Mouse (Mus musculus): Measurements from ENCODE around the gene Zfp768.
"Not testable (repeated sequence)": the region's sequence is repeated elsewhere in the genome, so short reads cannot be mapped to it uniquely, and the experiment has no call there.

Gene Zfp768

DNA sequence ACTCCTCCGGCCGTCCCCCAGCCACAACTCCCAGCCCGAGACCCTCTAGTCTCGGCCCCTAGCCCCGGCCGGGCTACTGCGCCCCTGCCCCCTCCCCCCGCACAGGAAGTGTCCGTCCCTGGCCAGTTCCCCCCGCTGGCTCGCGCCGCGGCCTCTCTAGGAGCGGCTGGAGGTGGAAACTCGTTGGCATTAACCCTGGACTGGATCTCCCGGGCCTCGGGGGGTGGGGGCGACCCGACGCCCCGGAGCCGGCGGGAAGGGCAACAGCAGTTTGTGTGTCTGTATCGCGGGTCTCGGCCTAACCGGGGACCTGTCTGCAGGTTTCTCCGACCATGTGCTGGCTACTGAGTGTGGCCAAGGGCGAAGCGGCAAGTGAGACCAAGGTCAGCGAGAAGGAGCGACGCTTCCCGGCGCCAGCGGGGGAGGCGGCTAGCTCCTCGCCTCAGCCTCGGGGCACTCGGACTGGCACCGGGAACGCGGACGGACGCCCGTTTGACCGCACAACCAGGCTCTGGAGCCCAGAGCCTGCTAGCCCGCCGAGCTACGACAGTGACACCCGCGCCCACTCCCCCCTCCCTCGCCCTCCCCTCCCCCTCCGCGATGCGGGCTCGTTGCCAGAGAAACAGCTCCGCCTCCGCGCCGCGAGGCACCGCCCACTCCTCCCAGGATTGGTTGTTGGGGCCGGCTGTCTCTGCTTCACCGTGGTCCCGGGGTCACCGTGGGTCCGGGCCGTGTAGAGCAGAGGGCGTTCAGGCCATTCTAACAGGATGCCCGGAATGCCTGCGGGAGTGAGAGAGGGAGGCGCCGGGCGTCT lies at the start of gene Zfp768:
Gene Zfp768 (minus strand): TSS at position 78 of the 814 bp plus-strand sequence.
- in situ Hi-C loops (cut with MboI, MseI), result no loop called here

DNA sequence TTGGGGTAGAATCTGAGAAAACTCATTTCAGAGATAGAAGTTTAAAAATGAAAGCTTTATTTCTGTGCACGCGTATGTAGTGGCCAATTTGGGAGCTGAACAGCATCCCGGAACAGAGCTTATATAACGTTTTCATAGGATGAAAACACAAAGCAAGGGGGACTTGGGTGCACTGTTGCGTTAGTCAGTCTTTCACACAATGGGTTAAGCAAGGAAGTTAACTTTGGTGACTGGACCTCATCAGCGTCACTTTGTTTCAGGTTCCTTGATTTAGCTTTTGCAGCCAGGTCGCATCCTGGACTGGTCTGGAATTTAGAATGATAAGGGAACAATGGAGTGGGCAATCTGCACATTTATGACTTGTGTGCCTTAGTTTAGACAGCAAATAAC lies 48.5 kb upstream of the Zfp768 start:
- in situ Hi-C loops (cut with MboI, MseI), result no loop called here

DNA sequence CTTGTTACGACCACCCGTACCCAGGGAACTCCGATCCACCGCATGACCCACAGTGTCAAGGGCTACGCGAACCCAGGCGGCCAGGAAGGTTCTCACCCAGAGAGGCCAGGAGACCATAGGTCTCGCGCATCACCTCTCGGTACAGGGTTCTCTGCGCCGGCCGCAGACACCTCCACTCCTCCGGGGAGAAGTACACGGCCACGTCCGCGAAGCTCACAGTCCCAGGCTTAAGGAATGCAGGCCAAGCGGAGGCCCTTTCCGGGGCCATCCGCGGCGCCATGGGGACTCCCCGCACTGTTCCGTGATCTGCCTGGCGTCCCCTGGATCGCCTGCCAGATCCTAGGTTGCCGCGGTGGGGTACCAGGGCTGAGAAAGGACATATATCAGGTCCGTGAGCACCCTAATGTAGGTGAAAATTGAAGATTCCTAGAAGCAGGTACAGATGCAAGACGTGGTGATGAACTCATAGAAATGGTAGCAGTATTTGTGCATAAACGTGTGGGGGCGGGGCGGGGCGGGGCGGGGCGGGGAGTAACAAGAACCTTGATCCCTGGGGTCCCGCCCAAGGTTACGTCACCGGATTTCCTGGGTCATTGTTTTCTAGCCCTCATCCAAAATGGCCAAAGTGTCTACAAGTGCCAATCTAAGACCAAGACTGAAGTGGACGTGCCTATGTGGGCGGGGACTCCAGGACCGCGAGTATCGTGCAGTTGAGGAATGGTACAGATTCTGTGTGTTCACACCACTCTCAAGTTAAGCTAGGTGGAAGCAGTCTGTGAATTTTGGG lies 48.0 kb upstream of the Zfp768 start, which contains the start of gene E430018J23Rik:
Gene E430018J23Rik (minus strand): TSS at position 473 of the 787 bp plus-strand sequence.
- in situ Hi-C loops (cut with MboI, MseI), result no loop called here

DNA sequence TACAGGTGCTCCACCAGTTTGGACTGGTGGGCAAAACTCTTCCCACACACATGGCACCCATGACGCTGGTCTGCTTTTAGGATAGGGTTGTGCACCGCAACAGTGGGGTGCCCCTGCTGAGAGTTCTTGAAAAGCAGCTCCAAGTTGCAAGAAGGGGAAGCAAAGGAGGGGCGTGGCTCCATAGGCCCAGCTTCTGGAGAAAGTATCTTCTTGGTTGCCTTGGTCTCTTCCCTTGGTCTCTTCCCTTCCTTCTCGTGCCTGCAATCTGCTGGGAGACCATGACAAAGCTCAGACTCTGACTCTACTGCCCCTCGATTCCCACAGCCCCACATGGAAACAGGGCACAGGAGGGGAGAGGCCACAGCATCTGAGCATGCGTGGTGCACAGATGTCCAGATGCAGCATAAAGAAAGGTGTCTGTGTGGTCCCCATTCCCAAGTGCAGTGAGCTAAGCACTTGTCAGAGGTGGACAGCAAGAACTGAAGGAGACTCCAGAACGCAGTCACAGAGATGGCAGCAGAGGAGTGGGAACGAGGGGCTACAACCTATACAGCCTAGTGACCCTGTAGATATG lies 46.9 kb upstream of the Zfp768 start:
- in situ Hi-C loops (cut with MboI, MseI), result no loop called here

DNA sequence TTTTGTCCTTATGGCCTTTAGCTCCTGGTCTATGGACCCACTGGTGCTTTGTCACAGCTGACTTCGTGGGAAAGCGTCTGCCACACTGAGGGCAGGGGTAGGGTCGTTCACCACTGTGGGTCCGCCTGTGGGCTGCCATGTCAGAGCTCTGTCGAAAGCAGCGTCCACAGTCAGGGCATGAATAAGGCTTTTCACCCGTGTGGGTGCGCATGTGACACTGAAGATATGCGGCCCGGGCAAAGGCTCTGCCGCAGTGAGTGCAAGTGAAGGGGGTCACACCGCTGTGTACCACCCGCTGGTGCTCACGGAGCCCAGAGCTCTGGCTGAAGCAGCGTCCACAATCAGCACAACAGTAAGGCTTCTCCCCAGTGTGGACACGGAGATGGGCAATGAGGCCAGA lies 46.1 kb upstream of the Zfp768 start:
- in situ Hi-C loops (cut with MboI, MseI), result no loop called here

DNA sequence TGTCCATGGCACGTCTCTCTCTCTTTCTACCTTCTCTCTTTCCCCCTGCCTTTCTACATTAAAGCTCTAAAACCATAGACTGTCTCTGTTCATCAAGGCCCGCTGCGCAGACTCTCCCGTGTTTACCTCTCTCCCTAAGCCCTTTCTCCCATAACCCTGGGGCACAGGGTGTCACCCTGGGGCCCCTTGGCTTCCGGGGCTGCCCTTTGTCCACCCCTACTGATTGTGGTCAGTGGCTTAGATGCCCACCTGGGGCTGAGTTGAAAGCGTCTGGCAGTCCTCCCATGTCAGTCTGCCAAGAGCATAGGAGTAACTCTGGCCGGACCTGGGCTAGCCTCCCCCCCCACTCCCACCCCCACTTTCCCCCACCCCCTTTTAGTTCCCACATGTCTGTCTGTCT lies 44.9 kb upstream of the Zfp768 start:
- in situ Hi-C loops (cut with MboI, MseI), result no loop called here

DNA sequence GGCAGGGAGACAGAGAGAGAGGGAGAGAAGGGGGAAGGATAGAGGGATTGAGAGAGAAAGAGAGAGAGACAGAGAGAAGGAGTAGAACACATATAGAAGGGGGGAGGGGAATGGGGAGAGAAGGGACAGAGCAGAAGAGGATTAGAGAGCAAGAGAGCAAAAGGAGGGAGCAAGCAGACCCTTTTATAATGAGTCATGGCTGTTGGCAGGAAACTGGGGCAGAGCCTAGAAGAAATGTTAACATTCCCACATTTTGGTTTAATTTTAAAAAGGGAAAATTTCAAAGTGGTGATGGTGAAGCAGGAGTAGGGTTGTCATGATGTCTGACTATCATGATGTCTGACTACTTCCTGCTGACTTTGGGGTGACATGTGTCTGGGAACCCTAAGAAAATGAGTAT lies 42.8 kb upstream of the Zfp768 start:
- in situ Hi-C loops (cut with MboI, MseI), result not testable (repeated sequence)

DNA sequence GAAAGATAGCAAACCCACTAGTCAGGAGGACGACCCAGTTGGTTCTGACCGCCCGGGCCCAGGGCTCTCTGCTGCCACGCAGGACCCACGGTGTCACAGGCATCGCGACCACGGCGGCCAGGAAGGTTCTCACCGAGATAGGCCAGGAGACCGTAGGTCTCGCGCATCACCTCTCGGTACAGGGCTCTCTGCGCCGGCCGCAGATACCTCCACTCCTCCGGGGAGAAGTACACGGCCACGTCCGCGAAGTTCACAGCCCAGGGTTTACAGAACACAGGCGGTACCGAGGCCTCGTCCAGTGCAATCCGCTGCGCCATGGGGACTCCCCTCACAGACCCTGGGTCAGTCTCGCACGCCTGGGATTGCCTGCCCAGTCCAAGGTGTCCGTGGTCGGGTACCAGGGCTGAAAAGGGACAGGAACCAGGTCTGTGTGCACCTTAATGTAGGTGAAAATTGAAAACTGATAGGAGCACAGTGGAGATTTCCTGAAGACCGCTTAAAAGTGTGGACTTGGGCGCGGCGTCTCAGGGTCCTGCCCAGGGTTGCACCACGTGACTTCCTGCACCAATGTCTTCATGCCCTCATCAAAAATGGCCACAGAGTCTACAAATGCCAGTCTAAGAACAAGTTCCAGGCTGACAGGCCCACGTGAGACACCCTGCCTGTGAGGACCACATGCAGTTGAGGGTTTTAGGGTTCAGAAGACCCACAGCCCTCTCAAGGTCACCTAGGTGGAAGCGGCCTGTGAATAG lies 41.4 kb upstream of the Zfp768 start, which contains the start of gene 9130019O22Rik:
Gene 9130019O22Rik (minus strand): TSS at position 526 of the 752 bp plus-strand sequence.
- in situ Hi-C loops (cut with MboI, MseI), result no loop called here

DNA sequence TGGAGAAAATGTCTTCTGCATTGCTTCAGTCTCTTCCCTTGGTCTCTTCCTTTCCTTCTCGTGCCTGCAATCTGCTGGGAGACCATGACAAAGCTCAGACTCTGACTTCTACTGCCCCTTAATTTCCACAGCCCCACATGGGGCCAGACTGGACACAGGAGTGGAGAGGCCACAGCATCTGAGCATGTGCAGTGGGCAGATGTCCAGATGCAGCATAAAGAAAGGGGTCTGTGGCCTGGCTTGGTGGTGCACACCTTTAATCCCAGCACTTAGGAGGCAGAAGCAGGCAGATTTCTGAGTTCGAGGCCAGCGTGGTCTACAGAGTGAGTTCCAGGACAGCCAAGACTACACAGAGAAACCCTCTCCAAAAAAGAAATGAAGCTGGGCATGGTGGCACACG lies 40.2 kb upstream of the Zfp768 start:
- in situ Hi-C loops (cut with MboI, MseI), result not testable (repeated sequence)

DNA sequence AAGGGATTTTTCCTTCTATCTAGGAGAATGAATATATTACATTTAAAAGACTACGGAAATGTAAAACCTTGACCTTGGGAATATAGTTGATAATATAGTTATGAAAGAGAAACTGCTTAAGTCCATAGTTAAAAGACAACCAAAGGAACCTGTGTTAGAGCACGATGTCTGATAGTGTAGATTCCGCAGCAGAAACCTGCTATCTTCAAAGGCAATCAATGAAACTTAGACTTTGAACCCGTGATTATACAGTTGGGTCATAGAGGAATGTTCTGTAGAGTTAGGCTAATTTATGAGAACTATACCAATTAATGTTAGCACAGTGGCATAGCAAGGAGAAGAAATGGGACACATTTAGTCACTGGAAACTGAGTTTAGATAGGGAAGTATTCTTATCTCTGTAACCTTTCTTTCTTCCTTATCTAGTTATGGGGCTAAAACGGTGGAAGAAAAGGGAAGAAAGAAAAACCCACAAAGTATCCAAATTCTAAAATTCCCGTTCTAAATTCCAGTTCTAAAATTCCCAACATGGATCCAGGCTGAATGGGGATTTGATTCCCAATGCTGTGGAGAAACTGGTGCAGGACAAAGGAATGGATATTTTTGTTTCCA lies 33.0 kb upstream of the Zfp768 start:
- in situ Hi-C loops (cut with MboI, MseI), result no loop called here

DNA sequence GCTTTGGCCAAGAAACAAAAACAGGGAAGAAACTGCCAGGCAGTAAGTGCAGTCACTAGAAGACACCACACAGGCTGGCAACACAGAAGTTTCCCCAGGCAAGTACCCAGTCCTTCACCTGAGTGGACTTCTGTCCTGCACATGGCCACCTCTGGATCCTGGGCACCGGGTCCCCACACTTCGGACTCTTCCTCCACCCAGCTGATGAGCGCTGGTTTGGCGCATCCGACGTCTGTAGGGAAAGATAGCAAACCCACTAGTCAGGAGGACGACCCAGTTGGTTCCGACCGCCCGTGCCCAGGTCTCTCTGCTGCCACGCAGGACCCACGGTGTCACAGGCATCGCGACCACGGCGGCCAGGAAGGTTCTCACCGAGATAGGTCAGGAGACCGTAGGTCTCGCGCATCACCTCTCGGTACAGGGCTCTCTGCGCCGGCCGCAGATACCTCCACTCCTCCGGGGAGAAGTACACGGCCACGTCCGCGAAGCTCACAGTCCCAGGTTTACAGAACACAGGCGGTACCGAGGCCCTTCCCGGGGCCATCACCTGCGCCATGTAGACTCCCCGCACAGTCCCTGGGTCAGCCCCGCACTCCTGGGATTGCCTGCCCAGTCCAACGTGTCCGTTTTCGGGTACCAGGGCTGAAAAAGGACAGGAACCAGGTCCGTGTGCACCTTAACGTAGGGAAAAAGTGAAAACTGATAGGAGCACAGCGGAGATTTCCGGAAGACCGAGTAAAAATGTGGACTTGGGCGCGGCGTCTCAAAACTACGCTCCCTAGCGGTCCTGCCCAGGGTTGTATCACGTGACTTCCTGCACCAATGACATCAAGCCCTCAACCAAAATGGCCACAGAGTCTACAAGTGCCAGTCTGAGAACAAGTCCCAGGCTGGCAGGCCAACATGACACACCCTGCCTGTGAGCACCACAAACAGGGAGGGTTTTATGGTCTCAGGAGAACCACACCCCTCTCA lies 30.2 kb upstream of the Zfp768 start, which contains the start of gene Zfp747:
Gene Zfp747 (minus strand): TSS at position 780 of the 975 bp plus-strand sequence.
- in situ Hi-C loops (cut with MboI, MseI), result not testable (repeated sequence)

DNA sequence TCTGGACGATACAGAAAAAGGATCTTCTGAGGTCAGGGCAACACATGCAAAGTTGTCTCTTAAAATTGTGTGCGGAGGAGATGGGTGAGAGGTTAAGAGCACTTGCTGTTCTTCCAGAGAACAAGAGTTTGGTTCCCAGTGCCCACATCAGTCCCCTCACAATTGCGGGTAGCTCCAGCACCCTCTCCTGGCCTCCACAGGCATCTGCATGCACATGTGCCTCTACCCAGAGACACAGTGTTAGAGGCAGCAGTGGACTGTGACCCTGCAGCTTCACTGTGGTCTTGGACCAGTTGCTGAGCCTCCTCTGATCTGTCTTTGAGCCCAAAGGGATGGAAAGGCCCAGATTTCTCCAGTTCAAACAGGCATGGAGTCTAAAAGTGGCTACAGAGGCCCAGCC lies 26.5 kb upstream of the Zfp768 start:
- in situ Hi-C loops (cut with MboI, MseI), result not testable (repeated sequence)

DNA sequence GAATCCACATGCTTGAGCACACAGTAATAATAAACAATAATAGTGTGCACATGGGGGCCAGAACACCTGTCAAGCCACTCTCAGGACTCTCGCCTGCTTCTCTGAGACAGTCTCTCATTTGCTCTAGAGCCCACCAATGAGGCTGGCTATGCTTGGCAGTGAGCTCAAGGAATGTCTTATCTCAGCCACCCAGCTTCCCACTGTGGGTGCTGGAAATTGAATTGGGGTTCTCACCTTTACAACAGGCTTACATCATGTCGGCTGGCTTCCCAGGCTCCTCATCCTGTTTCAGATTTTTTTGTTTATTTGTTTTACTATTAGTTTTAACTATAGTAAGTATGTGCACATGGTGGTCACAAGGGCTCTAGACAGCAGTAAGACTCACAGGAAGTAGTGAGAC lies 25.8 kb upstream of the Zfp768 start:
- in situ Hi-C loops (cut with MboI, MseI), result no loop called here

DNA sequence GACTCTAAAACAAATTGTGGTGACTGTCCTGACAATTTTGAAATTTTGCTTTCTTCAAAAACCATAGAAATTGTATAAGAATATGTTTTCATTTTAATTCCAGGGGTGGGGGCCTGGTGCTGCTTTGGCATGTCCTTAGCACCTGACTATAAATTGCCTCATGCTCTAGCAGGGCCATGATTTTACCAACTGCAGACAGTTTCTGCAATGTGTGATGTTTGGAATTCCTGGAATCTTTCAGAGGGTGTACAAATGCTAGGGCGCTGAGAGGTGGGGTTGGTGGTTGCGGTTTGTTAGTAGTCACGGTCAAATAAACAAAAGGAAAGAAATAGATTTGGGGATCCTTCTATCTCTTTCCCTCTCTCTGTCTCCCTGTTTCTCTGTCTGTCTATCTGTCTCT lies 20.9 kb upstream of the Zfp768 start:
- in situ Hi-C loops (cut with MboI, MseI), result no loop called here

DNA sequence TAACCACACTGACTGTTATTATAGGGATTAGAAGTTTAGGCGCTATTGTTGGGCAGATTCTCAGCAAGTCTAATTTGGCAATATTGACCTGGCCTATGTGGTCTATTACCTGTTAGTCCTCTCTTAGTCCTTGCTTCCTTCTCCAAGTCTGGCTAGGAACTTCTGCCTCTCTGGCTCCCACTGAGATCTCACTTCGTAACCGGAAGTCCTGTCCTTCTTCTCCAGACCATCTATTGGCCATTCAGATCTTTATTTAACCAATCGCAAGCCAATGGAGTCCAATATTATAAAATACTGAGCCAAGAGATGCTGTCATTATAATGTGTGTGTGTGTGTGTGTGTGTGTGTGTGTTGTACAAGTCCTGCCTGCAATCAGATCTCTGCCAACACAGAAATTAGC lies 18.8 kb upstream of the Zfp768 start:
- in situ Hi-C loops (cut with MboI, MseI), result no loop called here

DNA sequence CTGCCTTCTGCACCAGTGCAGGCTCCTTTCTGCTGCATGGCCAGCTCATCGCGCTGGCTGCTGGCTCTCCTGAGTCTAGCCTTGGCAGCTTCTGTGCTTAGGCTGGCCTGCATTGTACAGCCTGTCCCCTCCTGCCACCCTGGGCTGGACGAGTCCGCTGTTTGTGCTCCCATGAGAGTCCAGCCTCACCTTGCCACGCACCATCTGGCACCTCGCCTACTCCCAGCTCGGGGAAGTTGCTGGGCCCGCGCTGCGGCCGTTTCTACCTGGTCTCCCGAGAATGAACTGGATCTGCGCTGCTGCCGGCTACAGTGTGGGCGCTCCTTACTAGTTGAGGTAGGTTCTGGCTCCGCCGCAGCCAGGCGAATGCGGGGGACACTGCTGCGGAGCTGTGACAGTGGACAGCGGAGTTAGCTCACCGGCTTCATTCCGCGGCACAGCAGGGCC lies 18.1 kb upstream of the Zfp768 start:
- in situ Hi-C loops (cut with MboI, MseI), result no loop called here

DNA sequence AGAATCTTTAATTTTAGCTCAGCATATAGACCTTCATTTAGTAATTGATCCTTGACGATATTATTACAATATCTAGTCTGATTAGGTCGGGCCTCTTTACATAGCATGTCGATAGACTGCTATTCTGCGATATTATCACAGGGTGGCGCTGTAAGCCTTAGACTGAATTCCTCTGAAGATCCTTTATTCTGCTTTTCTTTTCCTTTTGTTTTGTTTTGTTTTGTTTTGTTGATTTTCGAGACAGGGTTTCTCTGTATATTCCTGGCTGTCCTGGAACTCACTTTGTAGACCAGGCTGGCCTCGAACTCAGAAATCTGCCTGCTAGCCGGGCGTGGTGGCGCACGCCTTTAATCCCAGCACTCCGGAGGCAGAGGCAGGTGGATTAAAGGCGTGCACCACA lies 17.0 kb upstream of the Zfp768 start:
- in situ Hi-C loops (cut with MboI, MseI), result not testable (repeated sequence)

DNA sequence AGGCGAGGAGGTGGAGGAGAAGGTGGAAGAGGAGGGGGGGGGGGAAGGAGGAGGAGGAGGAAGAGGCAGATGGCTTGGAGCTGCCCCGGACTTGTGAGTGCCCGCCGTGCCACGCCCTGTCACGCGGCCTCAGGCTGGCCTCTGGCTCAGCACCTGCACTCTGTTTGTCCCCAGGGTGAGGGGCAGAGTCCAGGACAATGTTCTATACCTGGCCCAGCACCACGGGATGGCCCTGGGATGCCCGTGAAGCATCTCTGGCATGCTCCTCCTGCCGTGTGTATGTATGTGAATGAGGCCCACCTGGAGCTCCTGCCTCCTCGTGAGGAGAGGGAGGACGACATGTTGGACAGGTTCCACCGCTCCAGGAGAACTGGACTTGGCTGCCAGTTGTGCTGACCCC lies 16.1 kb upstream of the Zfp768 start:
- in situ Hi-C loops (cut with MboI, MseI), result no loop called here

DNA sequence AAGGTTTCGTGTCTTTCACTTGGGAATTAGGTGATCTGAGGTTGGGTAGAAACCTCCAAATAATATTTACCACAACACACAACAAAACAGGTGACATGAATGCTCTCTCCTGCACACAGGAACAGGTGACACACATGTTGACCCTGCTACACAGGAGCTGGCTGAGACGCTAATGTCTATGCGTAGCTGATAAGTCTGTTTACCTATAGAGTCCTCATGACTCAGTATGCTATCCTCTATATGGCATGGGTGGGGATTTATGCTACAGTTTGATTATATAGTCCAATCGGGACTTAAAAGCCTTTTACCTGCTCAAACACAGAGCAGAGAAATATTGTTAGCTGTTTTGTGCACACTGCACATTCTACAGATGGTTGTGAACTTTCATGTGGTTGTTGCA lies 14.9 kb upstream of the Zfp768 start:
- in situ Hi-C loops (cut with MboI, MseI), result no loop called here

DNA sequence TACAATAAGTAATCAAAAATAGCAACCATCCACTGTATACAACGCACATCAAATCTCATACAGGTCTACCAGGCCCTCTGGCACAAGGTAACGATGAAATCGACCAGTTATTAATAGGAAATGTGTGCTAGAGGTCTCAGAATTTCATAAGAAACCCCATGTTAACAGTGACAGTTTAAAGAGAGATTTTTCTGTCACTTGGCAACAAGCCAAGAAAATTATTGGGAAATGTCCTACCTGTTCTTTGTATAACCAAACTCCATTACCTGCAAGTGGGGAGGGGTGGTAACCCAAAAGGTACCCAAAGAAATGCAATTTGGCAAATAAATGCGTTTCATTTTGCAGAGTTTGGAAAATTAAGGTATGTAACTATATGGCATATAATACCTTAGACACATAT lies 13.1 kb upstream of the Zfp768 start:
- in situ Hi-C loops (cut with MboI, MseI), result no loop called here

Data from T-helper 1 cell (primary cell).